Mouse (Mus musculus) 3134 (cell line): ENCODE data around the gene Hspb1.

Experiments used
- DNase-seq: peaks from one replicate; pipeline ENCODE4 v3.0.0-alpha.2; 2011; ENCODE audit warnings: low spot score; ENCODE audit not compliant: insufficient read length; ENCODE audit errors: extremely low read depth

Gene Hspb1

DNA sequence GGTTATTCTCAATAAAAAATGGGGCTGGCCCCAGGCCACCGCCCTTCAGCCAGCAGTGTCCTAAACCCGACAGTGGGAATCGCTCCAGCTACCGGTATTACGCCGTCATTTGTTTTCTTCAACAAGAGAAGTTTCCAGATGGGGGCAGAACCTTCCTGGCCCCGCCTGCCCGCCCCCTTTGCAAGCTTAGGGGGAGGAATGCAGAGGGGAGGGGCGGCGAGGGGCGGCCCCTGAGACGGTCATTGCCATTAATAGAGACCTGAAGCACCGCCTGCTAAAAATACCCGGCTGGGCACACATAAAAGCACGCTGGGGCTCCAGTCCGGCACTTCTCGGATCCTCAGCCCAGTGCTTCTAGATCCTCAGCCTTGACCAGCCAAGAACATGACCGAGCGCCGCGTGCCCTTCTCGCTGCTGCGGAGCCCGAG is at the start of gene Hspb1:
Gene Hspb1, plus strand, starts transcription at position 245 of the 428 bp plus-strand sequence.
- DNase-seq = peak; percentile 82

GRCm38 (mm10) chr5:135841651-135842050 is 46.1 kb upstream of the Hspb1 start:
- DNase-seq = peak; percentile 63

DNA sequence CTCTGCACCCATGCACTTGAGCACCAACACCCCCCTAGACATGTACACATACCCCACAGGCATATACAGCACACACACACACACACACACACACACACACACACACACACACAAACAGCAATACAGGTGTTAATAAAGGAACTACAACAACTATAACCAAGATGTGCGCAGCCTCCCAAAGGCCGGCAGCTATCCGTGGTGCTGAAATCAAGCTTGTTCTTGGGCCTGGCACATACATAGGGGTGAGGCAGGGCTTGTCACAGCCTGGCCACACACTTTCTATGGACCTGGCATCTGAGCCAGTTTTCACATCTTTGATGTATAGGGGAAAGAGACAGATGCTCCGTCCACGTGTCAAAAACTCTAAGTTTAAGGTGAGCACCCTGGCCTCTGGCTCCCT is 44.3 kb upstream of the Hspb1 start:
- no peak for DNase-seq

DNA sequence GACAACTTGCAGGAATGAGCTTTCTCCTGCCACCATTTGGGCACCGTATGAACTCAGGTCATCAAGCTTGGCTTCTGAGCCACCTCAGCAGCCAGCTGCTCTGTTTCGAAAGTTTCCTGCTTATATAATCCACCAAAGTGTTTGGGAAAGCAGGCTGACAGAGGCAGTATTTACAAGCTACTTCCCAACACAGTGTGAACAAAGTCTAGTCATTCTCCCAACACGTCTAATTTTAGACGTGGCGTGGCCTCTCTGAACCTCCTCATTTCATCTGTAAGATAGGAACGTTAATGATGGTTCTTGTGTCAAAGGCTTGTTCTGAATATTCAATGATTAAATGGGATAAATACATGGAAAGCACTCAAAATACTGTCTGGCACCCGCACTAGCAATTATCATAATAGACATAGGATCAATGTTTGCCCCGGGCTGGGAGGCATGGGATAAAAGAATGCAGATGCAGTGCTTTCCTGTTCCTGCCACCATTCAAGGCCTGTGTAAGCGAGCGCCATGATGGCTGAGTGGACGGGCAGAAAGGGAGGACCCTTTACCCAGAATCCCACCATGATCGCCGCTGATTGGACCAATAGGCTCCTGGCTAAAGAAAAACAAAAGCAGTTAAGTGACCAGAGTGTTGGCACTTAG is 41.9 kb upstream of the Hspb1 start:
- DNase-seq = no peak

GRCm38 (mm10) chr5:135847460-135847859 is 40.3 kb upstream of the Hspb1 start:
- DNase-seq = no peak

- no peak for DNase-seq
Measured at GRCm38 (mm10) chr5:135847881-135848280, 39.8 kb upstream of the Hspb1 start.

DNA sequence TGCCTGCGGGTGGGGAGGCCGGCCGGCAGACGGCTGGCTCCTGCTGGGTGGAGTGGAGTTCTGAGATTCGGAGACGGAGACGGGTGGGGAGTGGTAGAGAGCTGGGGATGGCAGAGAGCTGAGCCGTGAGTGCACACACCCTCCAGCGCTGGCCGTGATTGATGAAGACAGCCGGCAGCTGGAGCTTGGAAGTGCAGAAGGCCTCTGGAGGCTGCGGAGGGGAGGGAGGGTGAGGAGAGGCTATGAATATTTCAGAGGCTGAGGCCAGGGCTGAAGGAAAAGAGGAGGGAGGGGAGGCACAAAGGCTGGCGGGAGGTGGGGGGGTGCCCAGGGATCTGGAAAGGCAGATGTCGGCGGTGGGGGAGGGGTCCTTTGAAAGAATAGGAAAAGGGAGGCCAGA is 36.7 kb upstream of the Hspb1 start:
- DNase-seq = no peak

DNA sequence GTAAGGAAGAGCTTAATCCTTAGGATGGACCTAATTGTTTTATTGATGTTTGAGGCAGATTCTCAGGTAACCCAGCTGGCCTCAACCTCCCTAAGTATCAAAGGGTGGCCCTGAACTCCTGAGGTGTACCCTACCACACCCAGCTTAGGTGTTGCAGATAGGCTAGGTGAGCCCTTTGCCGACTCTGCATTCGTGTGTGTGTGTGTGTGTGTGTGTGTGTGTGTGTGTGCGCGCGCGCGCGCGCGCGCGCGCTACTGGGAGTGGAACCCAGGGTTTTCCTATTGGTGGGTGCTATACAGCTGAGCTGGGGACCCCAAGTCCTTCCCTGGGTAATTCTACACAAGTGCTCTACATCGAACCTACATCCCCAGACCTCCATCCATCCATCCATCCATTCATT is 36.2 kb upstream of the Hspb1 start:
- DNase-seq = no peak

DNA sequence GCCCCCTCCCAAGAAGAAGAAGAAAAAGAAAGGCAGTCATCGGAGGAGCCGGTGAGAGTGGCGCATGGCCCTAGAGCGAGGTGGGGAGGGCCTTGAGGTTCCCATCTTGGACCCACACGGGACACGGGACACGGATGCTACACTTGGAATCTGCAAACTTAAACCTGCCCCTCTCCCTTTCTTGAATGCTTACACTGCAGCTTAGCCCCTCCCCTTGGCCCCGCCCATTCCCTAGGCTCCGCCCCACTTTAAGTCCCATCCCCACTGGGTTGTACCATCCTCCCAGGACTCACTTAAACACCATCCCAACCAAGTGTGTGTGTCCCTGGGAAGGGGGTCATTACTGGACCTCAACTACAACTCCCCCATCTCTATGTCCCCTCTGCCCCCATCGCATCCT is 35.3 kb upstream of the Hspb1 start:
- DNase-seq = no peak

DNA sequence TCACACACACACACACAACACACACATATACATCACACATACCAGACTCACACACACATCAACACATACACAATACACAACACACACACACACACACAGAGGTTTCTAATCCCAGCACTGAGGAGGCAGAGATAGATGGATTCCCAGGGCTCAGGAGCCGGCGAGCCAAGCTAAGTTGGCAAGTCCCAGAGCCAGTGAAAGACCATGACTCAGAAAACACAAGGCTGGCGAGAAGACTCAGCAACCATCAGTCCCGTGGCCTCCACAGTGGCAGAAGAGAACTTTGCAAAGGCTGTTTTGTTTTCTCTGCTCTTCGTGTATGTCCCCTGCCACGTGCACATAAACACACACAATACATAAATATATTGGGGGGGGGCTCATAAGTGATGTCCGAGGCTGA is 34.0 kb upstream of the Hspb1 start:
- DNase-seq = no peak

DNA sequence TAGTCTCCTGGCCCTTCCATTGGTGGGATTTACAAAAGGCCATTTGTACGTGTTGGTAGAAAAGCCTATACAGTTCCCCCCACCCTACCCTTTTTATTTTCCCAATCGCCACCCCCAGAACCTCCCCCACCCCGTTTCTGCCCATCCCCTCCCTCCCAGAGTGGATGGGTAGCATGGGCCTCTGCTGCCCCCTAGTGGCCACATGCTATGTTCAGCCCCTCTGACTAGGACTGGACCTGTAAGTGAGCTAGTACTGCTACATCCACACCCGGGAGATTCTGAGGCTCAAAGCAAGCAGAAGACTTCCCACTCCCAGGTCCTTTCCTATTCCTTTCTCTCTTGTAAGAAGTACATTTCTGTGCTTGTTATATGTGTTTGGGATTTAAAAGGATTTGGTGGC is 32.6 kb upstream of the Hspb1 start:
- DNase-seq = no peak

DNA sequence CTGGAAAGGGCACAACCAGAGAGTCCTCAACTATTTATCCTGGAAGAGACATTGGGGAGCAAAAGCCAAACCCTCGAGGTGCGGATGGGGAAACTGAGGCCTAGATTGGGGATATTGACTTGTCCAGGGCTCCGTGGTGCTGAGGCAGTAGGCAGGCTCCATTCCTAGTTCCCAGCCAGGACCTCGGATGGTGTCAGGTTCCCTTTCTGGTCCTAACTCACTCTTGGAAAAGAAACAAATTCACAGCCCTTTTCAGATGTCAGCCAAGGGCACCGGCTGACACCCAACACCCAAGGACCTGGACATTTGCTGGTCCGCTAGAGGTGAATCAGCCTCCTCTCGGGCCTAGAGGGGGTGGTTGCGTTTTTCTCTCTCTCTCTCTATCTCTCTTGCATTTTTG is 21.1 kb upstream of the Hspb1 start:
- DNase-seq = no peak

- DNase-seq = no peak
Measured at GRCm38 (mm10) chr5:135867637-135868593, 19.8 kb upstream of the Hspb1 start.

DNA sequence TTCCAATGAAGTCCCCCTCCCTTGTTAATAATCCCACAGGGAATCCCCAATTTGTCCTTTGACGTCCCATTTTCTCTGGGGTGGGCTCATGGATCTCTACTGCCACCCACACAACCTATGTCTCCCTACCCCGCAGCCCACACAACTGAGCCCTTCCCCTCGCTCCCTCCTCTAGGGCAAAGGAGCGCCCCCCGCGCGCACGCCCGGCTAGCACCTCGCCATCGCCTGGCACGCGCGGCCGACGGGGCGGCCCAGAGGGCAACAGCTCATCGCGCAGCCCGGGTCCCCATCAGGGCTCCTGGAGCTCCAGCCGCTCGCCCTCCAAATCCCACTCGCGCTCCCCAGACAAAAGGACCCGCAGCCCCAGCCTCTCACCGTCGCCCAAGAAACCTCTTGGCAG is 19.1 kb upstream of the Hspb1 start:
- no peak for DNase-seq

DNA sequence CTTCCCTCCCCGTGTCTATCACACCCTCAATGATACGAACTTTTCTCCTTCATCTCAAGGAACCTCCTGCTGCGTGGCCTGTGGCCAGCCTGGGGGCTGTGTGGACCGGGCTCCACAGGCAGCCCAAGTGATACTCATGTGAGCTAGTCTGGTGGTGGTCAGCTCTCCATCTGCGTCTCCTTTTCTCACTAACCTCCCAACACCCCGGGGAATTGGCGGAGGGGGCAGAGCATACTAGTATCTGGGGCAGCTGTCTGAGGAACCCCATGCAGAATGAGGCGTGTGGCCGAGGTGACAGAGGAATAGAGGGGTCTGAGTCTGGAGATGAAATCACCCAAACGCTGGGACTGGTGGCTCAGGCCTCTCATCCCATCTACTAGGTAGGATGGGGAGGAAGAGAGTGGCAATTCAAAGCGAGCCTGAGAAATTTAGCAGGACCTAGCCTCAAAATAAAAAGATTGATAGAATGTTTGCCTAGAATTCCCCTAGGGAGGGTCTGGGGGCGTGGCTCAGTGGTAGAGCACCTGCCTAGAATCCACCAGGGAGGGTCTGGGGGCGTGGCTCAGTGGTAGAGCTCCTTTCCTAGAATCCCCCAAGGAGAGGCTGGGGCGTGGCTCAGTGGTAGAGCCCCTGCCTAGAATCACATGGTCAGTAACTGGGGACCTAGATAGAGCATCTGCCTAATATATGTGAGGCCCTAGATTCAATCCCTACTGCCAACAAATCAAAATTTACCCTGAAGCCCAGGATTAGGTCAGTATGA is 17.9 kb upstream of the Hspb1 start:
- DNase-seq = no peak

GRCm38 (mm10) chr5:135870505-135870904 is 17.2 kb upstream of the Hspb1 start:
- DNase-seq = no peak

- no peak for DNase-seq
Measured at GRCm38 (mm10) chr5:135872996-135873395, 14.7 kb upstream of the Hspb1 start.

DNA sequence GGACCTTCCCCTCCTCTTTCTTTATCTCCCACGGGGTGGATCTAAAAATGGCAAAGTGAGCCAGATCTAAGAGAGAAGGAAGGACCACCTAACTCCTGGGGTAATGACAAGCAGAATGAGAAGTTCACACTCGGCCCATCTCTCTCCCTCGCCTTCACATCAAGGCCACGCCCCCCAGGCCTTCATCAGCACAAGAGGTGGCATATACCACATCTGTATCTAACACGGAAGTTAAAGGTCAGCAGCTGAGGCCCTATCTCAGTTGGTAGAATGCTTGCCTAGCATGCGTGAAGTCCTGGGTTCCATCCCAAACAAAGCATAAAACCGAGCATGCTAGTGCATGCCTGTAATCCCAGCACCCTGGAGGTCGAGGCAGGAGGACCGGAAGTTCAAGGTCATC is 14.0 kb upstream of the Hspb1 start:
- no peak for DNase-seq

- peak; percentile 47 for DNase-seq
Measured at GRCm38 (mm10) chr5:135877180-135877579, 10.5 kb upstream of the Hspb1 start.

DNA sequence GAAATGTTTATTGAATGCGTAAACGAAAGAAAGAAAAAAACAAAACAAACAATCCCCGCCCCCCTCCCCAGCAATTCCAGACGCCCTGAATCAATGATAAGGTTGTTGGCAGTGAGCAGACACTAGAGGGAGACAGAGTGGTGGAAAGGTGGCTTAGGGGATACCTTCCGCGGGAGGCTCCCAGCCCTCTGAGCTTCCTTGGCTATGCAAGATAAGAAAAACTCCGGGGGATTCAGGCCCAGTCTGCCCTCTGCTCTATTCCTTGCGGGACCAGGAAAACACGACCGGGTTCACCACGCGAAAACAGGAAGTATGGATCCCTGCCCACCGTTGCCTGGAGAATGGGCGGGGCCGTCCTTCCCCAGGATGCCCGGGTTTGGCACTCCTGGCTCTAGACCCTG is 9.9 kb upstream of the Hspb1 start:
- DNase-seq = peak; percentile 80

DNA sequence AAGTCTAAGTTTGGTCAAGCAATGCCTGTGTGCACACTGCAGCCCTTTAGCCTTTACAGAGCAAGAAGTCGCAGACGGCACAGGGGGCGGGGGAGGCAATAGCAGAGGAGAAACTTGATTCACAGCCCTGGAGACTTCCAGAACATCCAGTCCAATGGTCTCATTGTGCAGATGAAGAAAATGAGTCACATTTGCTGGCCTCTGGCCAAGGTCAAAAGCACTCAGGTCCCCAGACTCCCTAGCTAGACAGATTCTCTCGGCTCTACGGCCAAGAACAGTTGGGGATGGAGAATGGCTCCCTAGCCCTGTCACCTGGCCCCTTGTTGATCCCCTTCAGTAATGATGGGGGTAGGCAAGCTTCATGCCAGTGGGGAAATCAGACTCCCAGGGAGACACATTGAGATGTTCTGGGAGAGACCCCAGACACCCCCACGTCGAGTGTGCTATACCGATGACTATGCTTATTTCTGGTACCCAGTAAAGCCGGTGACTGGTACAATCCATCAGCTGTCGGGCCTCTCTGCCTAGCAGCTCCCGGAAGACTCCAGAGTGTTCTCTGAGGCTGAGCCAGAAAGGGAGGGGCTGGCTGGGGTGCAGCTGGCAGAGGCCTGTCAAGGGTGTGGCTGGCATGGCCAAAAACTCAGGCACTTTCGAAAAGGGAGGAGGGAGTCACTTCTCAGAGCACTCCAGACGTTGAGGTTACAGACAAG is 8.1 kb upstream of the Hspb1 start:
- DNase-seq = peak; percentile 90
